15 mouse cellular contexts compared by ENCODE assay signal in the genomic region with DNA sequence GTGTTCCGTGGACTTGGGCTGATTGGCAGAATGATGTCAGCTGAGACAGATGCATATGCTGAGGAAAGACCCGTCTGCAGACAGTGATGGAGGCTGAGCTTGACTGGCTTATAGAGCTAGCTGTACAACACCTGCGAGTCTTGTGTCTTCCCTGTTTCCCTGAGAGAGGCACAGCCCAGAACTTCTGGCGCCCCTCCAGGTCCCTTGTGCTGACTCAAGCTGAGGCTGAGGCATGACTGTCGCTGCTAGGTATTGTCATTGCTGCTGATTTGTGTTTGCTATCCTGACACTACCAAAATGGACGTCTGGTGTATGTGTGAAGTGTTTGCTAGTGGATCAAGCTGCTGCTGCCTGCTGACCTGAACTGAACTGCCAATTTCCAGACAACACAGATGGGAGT. TPM values are rescaled to one million over a fixed set of nuclear protein-coding genes. Genes with fewer than 3 reads are reported as not detected.
A peak's percentile ranks its signal among the peaks of the same experiment; 100 is the strongest.
DNase-seq lines count a peak whose midpoint lies in the region; TF ChIP-seq lines count a peak whose summit lies in the region.
"Had no signal": no experiment of that assay in that cellular context is flagged by ENCODE, and none has a peak within 500 bp of the region (broad histone marks: within the 10 kb centered on the region; RNA-seq: fewer than 3 reads in every experiment).

No protein-coding gene starts in this region.

- TF ChIP-seq CTCF in left cerebral cortex, adult 2 months (IDR thresholded peaks at IDR 0.05), result no peak

- no peak overlapping the region for H3K27ac ChIP-seq in left cerebral cortex, adult 2 months
- H3K27ac ChIP-seq: forebrain, embryonic 13.5 days; hindbrain, embryonic 13.5 days; limb, embryonic 12.5 days; liver, embryonic 13.5 days; neural tube, embryonic 12.5 days had no signal

- no peak overlapping the region for H3K4me3 ChIP-seq in left cerebral cortex, adult 2 months
- H3K4me3 ChIP-seq: forebrain, embryonic 13.5 days; hindbrain, embryonic 13.5 days; limb, embryonic 12.5 days; liver, embryonic 13.5 days; neural tube, embryonic 12.5 days had no signal

- DNase-seq in cerebellum, postnatal 14 days, result peak; percentile 17 to 29
- DNase-seq in cerebellum, adult 8-10 months, result no peak
- DNase-seq in left cerebral cortex, postnatal 4 days, result peak; percentile 7
- DNase-seq in left cerebral cortex, adult 2 months (ENCODE audit: extremely low spot score in 1 of 2, low spot score in 2 of 2), result no peak
- DNase-seq in 3T3-L1 (ENCODE audit: low read depth, low spot score), result peak; percentile 56
- peak; percentile 63 for DNase-seq in adrenal gland, postnatal 25 days
- no peak for DNase-seq in thymus, postnatal 10 days (ENCODE audit: low spot score in 2 of 2)
- DNase-seq: heart, adult 18-20 months; liver, embryonic 13.5 days; right cerebral cortex, postnatal 25 days; thymus, postnatal 4 days had no signal

- intact Hi-C loops in left cerebral cortex, postnatal 4 days (cut with DNase I), result no loop called here
- intact Hi-C loops in left cerebral cortex, adult 2 months (cut with DNase I), result no loop called here

RNA-seq across cellular contexts. Expression of gene Babam2, which starts 27.0 kb away (rescaled TPM):
- total RNA-seq in left cerebral cortex, postnatal 4 days (2021), result 10 to 100 TPM; 38.1 to 39.1 TPM
- total RNA-seq in left cerebral cortex, adult 2 months (2021), result 10 to 100 TPM; 39.5 to 45.2 TPM
- total RNA-seq in adrenal gland, postnatal 25 days (2021), result 138 and 152 TPM in 2 replicates

RNA-seq across cellular contexts. Expression of gene Rbks, which starts 27.1 kb away (rescaled TPM):
- total RNA-seq in left cerebral cortex, postnatal 4 days (2021), result 1 to 10 TPM; 1.4 to 2.0 TPM
- total RNA-seq in left cerebral cortex, adult 2 months (2021), result 1 to 10 TPM; 3.8 to 4.0 TPM
- 13.8 and 17.7 TPM in 2 replicates for total RNA-seq in adrenal gland, postnatal 25 days (2021)

Comparison
In these comparisons a context has a peak if more than half of its experiments do, and no peak if none do; other contexts are left out.
1. DNase-seq: peak in cerebellum, postnatal 14 days (2 of 2), left cerebral cortex, postnatal 4 days (single experiment), 3T3-L1 (single experiment) and adrenal gland, postnatal 25 days (single experiment); none in cerebellum, adult 8-10 months (single experiment), left cerebral cortex, adult 2 months (0 of 2) and thymus, postnatal 10 days (0 of 2).